Mouse (Mus musculus): ENCODE results near the gene Tcirg1.

Gene Tcirg1

GRCm38 (mm10) chr19:3898952-3899351 is 8.0 kb downstream of the Tcirg1 start:
- DNase-seq (ENCODE audit: low spot score in 2 of 2), result no peak

GRCm38 (mm10) chr19:3897557-3897956 is 9.4 kb downstream of the Tcirg1 start:
- no peak for DNase-seq (ENCODE audit: low spot score in 2 of 2)

GRCm38 (mm10) chr19:3896208-3896607 is 10.7 kb downstream of the Tcirg1 start:
- no peak for DNase-seq (ENCODE audit: low spot score in 2 of 2)

GRCm38 (mm10) chr19:3895171-3895631 is 11.7 kb downstream of the Tcirg1 start:
- DNase-seq (ENCODE audit: low spot score in 2 of 2), result no peak

GRCm38 (mm10) chr19:3894294-3894693 is 12.6 kb downstream of the Tcirg1 start:
- no peak for DNase-seq (ENCODE audit: low spot score in 2 of 2)

GRCm38 (mm10) chr19:3893545-3894116 is 13.3 kb downstream of the Tcirg1 start:
- DNase-seq (ENCODE audit: low spot score in 2 of 2), result no peak

GRCm38 (mm10) chr19:3890181-3890580 is 16.8 kb downstream of the Tcirg1 start:
- peak in 1 of 2 experiments; percentile 71 for DNase-seq (ENCODE audit: low spot score in 2 of 2)

- DNase-seq (ENCODE audit: low spot score in 2 of 2), result no peak
Measured at GRCm38 (mm10) chr19:3889096-3889495, 17.8 kb downstream of the Tcirg1 start.

- no peak for DNase-seq (ENCODE audit: low spot score in 2 of 2)
Measured at GRCm38 (mm10) chr19:3884325-3884990, 22.5 kb downstream of the Tcirg1 start.

GRCm38 (mm10) chr19:3882214-3882613 is 24.7 kb downstream of the Tcirg1 start:
- DNase-seq (ENCODE audit: low spot score in 2 of 2), result no peak

- no peak for DNase-seq (ENCODE audit: low spot score in 2 of 2)
Measured at GRCm38 (mm10) chr19:3880054-3880848, 26.7 kb downstream of the Tcirg1 start.

GRCm38 (mm10) chr19:3875045-3875444 is 31.9 kb downstream of the Tcirg1 start:
- no peak for DNase-seq (ENCODE audit: low spot score in 2 of 2)

GRCm38 (mm10) chr19:3872373-3872772 is 34.6 kb downstream of the Tcirg1 start:
- DNase-seq (ENCODE audit: low spot score in 2 of 2), result no peak

- no peak for DNase-seq (ENCODE audit: low spot score in 2 of 2)
Measured at GRCm38 (mm10) chr19:3871468-3871867, 35.5 kb downstream of the Tcirg1 start.

- DNase-seq (ENCODE audit: low spot score in 2 of 2), result no peak
Measured at GRCm38 (mm10) chr19:3868290-3868689, 38.6 kb downstream of the Tcirg1 start.

GRCm38 (mm10) chr19:3864960-3865359 is 42.0 kb downstream of the Tcirg1 start:
- DNase-seq (ENCODE audit: low spot score in 2 of 2), result peak in 1 of 2 experiments; percentile 36

GRCm38 (mm10) chr19:3862713-3863112 is 44.2 kb downstream of the Tcirg1 start:
- DNase-seq (ENCODE audit: low spot score in 2 of 2), result no peak

- no peak for DNase-seq (ENCODE audit: low spot score in 2 of 2)
Measured at GRCm38 (mm10) chr19:3857220-3857619, 49.7 kb downstream of the Tcirg1 start.

- DNase-seq (ENCODE audit: low spot score in 2 of 2), result no peak
Measured at GRCm38 (mm10) chr19:3855601-3856000, 51.3 kb downstream of the Tcirg1 start.

GRCm38 (mm10) chr19:3855091-3855490 is 51.8 kb downstream of the Tcirg1 start:
- DNase-seq (ENCODE audit: low spot score in 2 of 2), result no peak

- no peak for DNase-seq (ENCODE audit: low spot score in 2 of 2)
Measured at GRCm38 (mm10) chr19:3853891-3854290, 53.0 kb downstream of the Tcirg1 start.

- no peak for DNase-seq (ENCODE audit: low spot score in 2 of 2)
Measured at GRCm38 (mm10) chr19:3853121-3853520, 53.8 kb downstream of the Tcirg1 start.
